Mouse (Mus musculus) hematopoietic stem cell, adult 5-6 weeks (primary cell): ENCODE measurements at regions not wholly inside any gene's neighbourhood (a gene's known extent, or its start where the extent isn't known, plus 50 kb on each side); places are given as distances from the start of the nearest gene placed in this dataset.
"Not testable (repeated sequence)": the region's sequence is repeated elsewhere in the genome, so short reads cannot be mapped to it uniquely, and the experiment has no call there.

Source experiments
- ATAC-seq, 2 experiments: fragments of 125-278 bp in 1 of 2; replicated peaks in 1 of 2; 2 replicates each; pipeline ENCODE4 v1.8.0; 2016 to 2017; ENCODE audit warnings: inconsistent platforms in 2 of 2, mild to moderate bottlenecking in 2 of 2, moderate number of reproducible peaks in 2 of 2, low read depth in 1 of 2, moderate TSS enrichment in 1 of 2; ENCODE audit not compliant: low FRiP score in 2 of 2, poor library complexity in 2 of 2, severe bottlenecking in 2 of 2, insufficient read depth in 1 of 2, low TSS enrichment in 1 of 2

GRCm38 (mm10) chrX:70606349-70606748, 129.4 kb upstream of the Tmem185a start:
- no peak for ATAC-seq

GRCm38 (mm10) chrX:70582344-70582743, 105.4 kb upstream of the Tmem185a start:
- ATAC-seq = 0 out of 4 replicates have a peak, but pooled peaks of 1 of the 2 experiments have one; percentile 42

- ATAC-seq = no peak
These were observed 103.2 kb upstream of the Tmem185a start for GRCm38 (mm10) chrX:70580171-70580570.

GRCm38 (mm10) chrX:70574243-70574642, 97.3 kb upstream of the Tmem185a start:
- peak; percentile 65 to 76; a peak in 3 of 4 replicates for ATAC-seq

- ATAC-seq = not testable (repeated sequence)
These were observed 93.6 kb upstream of the Tmem185a start for GRCm38 (mm10) chrX:70570586-70570985.

GRCm38 (mm10) chrX:70569339-70569979, 92.5 kb upstream of the Tmem185a start:
- peak; percentile 80 to 86 for ATAC-seq
